Mouse (Mus musculus) testis, adult 2 months (tissue): ENCODE results near the gene Prkab1. TPM values are rescaled to one million over a fixed set of nuclear protein-coding genes. Genes with fewer than 3 reads are reported as not detected.

Source experiments
- H3K27ac ChIP-seq: fragments of 200-500 bp; 2 replicates; pipeline ENCODE4 v1.5.1; 2012; ENCODE audit warnings: low read depth, low read length; ENCODE audit not compliant: control insufficient read depth, insufficient read depth
- H3K27me3 ChIP-seq: fragments of 200-500 bp; 2 replicates; pipeline ENCODE4 v1.6.1; 2012; ENCODE audit warnings: mild to moderate bottlenecking, low read length, moderate library complexity; ENCODE audit not compliant: control insufficient read depth, insufficient read depth
- H3K36me3 ChIP-seq: fragments of 200-500 bp; 2 replicates; pipeline ENCODE4 v1.6.1; 2012; ENCODE audit warnings: mild to moderate bottlenecking, low read length; ENCODE audit not compliant: control insufficient read depth, insufficient read depth
- H3K4me1 ChIP-seq: fragments of 200-500 bp; 2 replicates; pipeline ENCODE4 v1.6.1; 2012; ENCODE audit warnings: low read length; ENCODE audit not compliant: control insufficient read depth, insufficient read depth
- H3K4me3 ChIP-seq: fragments of 200-500 bp; 2 replicates; pipeline ENCODE4 v1.5.1; 2012; ENCODE audit warnings: low read depth, mild to moderate bottlenecking, low read length, moderate library complexity, mixed read lengths; ENCODE audit not compliant: control insufficient read depth
- CTCF ChIP-seq: fragments of 200-500 bp; IDR thresholded peaks from 2 replicates; pipeline ENCODE4 v1.5.1; 2012; ENCODE audit warnings: low read depth, mild to moderate bottlenecking, inconsistent platforms, low read length, moderate library complexity; ENCODE audit not compliant: control insufficient read depth, insufficient read depth, insufficient replicate concordance
- POLR2A ChIP-seq: fragments of 200-500 bp; IDR thresholded peaks from 2 replicates; pipeline ENCODE4 v1.6.1; 2012; ENCODE audit warnings: low read depth, mild to moderate bottlenecking, inconsistent platforms, low read length, moderate library complexity; ENCODE audit not compliant: control insufficient read depth
- polyA plus RNA-seq: library from polyadenylated mRNA; depleted of rRNA; stranded (reverse); fragments of >200 nt; gene quantifications from 2 replicates; pipeline ENCODE4 v1.2.3, GENCODE M21; 2012

Prkab1 gene
- polyA plus RNA-seq, 1 experiment = 10.5 TPM

DNA sequence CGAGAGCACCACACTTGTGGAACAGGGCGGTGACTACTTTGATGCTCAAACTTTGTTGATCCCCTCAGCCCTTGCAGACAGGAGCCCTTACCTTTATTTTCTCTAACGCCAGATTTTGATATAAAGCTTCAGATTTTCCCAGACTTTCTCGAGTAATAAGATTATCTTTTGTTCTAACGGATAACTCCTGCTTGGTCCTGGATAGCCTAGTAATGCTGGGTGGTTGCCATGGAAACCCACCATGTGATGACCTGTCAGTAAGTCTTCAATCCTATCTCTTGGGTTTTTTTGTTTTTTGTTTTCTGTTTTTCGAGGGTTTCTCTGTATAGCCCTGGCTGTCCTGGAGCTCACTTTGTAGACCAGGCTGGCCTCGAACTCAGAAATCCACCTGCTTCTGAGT, 17.9 kb upstream of the Prkab1 start:
- Histone ChIP-seq H3K27me3 (no peaks in the 10 kb centered on the region), H3K4me3 (no peak overlapping the region)

DNA sequence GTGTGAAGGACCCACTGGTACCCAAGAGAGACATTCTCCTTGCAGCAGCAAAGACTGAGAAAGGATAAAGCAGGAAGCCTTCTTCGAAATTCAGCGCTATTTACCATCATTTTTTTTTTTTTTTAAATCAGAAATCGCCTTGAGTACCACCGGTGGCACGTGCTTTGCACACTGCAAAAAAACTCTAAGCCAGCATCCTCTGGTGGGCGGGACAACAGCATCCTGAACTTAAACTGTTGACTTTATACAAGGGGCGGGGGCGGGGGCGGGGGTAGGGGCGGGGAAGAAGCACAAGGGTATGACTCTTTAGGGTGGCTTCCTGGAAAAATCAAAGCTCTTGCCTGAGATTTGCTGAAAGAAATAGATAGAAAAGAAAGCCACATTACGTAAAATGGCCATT, 15.4 kb upstream of the Prkab1 start:
- Histone ChIP-seq H3K4me3 (no peak overlapping the region), H3K27ac (no peak overlapping the region), H3K36me3 (no peaks in the 10 kb centered on the region), H3K27me3 (no peaks in the 10 kb centered on the region), H3K4me1 (peaks cover 7% of the 10 kb centered on the region)
- TF ChIP-seq POLR2A (no peak), CTCF (no peak)

More for the DNA sequence above, 17.9 kb upstream of the Prkab1 start:
- no peak for TF ChIP-seq POLR2A
- TF ChIP-seq CTCF = no peak
- Histone ChIP-seq H3K4me1 (peaks cover 7% of the 10 kb centered on the region), H3K27ac (no peak overlapping the region), H3K36me3 (no peaks in the 10 kb centered on the region)

DNA sequence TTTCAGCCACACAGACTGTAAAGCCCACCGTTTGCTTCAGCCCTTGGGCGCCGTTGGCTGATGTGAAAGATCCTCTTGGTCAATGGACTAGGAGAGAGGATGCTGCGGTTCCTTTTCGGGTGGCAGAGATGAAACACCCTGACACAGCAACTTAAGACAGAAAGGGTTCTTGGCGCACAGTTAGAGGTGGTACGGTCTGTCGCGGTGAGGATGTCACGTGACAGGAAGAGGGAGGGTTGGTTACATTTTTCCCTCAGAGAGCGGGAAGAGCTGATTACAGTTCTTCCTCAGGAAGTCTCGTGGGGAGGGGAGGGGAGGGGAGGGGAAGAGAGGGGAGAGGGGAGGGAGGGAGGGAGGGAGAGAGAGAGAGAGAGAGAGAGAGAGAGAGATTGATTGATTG, 13.4 kb upstream of the Prkab1 start:
- peaks cover 7% of the 10 kb centered on the region for H3K4me1 ChIP-seq
- no peaks in the 10 kb centered on the region for H3K36me3 ChIP-seq
- H3K27ac ChIP-seq = peak overlapping the region; percentile 68; the same call in 1 of the 2 replicates
- H3K4me3 ChIP-seq = peak overlapping the region; percentile 86
- H3K27me3 ChIP-seq = no peaks in the 10 kb centered on the region
- no peak for TF ChIP-seq CTCF
- TF ChIP-seq POLR2A = peak; percentile 23; the same call in 1 of the 2 replicates

DNA sequence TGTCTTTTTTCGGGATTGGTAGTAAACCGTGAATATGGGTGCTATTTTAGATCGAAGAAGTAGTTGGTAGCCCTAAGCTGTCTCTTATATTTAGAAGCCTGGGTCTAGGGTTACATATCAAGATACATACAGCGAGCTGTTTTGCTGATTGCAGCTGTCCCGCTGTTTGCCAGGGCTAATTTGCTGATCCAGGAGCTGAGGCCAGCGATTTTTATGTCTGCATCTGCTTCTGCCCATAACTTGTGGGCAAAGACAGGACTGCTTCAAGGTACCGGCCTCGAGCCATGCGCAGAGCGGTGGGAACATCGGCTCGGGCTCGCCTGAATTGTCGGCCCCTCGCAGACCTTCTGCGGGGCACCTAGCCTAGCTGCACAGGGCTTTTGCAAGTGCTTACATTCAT, 12.2 kb upstream of the Prkab1 start:
- peaks cover 7% of the 10 kb centered on the region for H3K4me1 ChIP-seq

DNA sequence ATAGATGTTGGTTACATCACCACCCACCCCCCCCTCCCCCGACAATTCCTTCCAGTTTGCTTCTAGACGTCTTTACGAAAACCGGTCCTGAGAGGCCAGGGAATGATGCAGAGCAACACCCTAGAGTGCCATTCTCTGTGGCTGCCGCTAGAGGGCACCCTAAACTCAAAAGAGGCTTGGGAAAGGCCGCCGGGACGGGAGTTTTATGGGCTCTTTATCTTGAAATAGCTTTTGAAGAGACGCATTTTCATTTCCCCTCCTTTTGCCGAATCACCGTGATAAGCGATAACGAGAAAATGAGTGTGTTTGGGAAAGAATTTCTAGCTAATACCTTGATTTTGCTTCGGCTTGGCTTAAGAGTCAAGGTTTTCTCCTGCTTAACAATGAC, 6.9 kb upstream of the Prkab1 start:
- no peak overlapping the region for H3K27ac ChIP-seq
- no peaks in the 10 kb centered on the region for H3K36me3 ChIP-seq
- H3K4me1 ChIP-seq = no peaks in the 10 kb centered on the region; the same call in 1 of the 2 replicates
- no peak overlapping the region; the same call in 1 of the 2 replicates for H3K4me3 ChIP-seq
- peak; percentile 90; the same call in 1 of the 2 replicates for TF ChIP-seq CTCF
- no peak for TF ChIP-seq POLR2A
- no peaks in the 10 kb centered on the region for H3K27me3 ChIP-seq

More for the DNA sequence above, 12.2 kb upstream of the Prkab1 start:
- no peak for TF ChIP-seq POLR2A
- TF ChIP-seq CTCF = no peak
- no peaks in the 10 kb centered on the region for H3K27me3 ChIP-seq
- no peaks in the 10 kb centered on the region for H3K36me3 ChIP-seq
- H3K27ac ChIP-seq = no peak overlapping the region
- no peak overlapping the region for H3K4me3 ChIP-seq

DNA sequence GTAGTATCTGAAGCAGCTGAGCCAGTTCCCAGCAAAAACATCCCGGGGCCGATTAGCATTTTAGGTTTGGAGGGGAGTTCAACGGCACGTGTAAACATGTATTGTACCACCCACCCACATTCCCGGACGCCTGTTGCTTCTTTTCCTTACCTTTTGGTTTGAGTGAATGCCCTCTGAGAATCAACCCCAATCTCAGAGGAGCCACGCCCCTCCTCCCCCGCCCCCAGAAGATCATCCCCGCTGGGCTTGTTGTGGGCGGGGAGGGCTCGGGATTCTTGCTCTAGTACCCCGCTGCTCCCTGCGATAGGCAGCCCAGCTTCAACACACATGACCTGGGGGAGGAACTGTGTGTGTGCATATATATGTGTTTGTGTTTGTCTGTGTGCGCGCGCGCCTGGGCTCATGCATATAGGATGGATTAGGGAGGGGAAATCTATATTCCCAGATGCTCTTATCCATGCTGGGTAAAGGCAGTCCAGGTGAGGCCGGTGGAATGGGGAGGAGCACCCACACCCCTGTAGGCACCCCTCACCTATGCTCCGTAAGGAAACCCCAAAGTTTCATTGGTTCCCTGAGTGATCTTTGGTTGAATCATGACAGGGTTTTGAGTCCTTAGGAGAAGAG, 6.4 kb upstream of the Prkab1 start:
- Histone ChIP-seq H3K4me3 (no peak overlapping the region), H3K27me3 (no peaks in the 10 kb centered on the region), H3K27ac (no peak overlapping the region), H3K4me1 (no peaks in the 10 kb centered on the region; the same call in 1 of the 2 replicates), H3K36me3 (no peaks in the 10 kb centered on the region)
- no peak for TF ChIP-seq POLR2A
- no peak for TF ChIP-seq CTCF

DNA sequence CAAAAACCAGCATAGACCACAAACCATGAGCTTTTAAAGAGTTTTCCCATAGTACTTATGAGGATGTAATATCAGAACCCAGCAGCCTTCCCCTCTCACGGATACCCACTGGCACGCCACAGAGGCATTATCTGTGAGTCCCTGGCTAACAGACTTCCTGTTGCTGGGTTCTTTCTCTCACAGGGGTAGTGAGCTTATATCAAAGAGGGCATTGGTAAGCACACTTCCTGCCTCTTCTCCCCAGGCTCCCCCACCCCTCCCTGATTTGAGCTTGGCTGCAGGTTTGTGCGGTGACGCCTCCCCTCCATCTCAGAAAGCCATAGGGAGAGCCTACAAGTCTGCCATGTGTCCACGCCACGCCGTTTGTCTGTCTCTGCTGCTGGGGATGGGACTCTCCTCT, 4.8 kb upstream of the Prkab1 start:
- no peak overlapping the region for H3K27ac ChIP-seq
- H3K27me3 ChIP-seq = no peaks in the 10 kb centered on the region
- peaks cover under 1% of the 10 kb centered on the region; the same call in 1 of the 2 replicates for H3K4me1 ChIP-seq
- H3K36me3 ChIP-seq = no peaks in the 10 kb centered on the region
- TF ChIP-seq CTCF (no peak), POLR2A (no peak)
- no peak overlapping the region for H3K4me3 ChIP-seq

DNA sequence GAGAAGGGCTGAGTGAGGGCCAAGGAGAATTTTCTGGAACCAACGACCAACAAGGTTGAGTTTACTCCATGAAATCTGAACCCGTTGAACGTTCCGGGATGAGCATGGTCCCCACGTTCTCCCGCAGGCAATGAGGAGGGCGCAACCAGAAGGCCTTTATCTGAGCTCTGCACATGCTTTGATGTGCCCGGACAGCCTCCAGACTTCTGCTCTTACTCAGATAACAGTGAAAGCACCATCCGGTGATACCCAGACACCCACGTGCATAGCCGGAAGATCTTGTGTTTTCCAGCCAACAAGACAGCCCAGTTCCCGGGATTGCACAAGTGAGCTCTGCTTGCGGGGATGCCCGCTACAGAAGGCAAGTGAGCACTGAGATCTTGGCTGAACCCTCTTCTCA, 2.3 kb upstream of the Prkab1 start:
- Histone ChIP-seq H3K4me3 (no peak overlapping the region), H3K27me3 (no peaks in the 10 kb centered on the region), H3K27ac (no peak overlapping the region), H3K4me1 (peaks cover 10% of the 10 kb centered on the region), H3K36me3 (no peaks in the 10 kb centered on the region)
- TF ChIP-seq CTCF = no peak
- no peak for TF ChIP-seq POLR2A
